Mouse (Mus musculus) E14TG2a.4 (cell line): Measurements from ENCODE around the gene Adgrl4.

Experiments
- H3K27me3 ChIP-seq: 2 replicates; pipeline ENCODE4 v1.6.1; 2014; ENCODE audit warnings: low read length, control low read depth; ENCODE audit not compliant: insufficient read depth
- H3K36me3 ChIP-seq: 2 replicates; pipeline ENCODE4 v1.6.1; 2014; ENCODE audit warnings: low read length, control low read depth; ENCODE audit not compliant: insufficient read depth
- H3K4me1 ChIP-seq: replicated peaks from 2 replicates; pipeline ENCODE4 v1.6.1; 2014; ENCODE audit warnings: low read depth, low read length, control low read depth
- H3K4me3 ChIP-seq: replicated peaks from 2 replicates; pipeline ENCODE4 v1.5.1; 2014; ENCODE audit warnings: mild to moderate bottlenecking, low read length
- H3K9me3 ChIP-seq: 2 replicates; pipeline ENCODE4 v1.6.1; 2014; ENCODE audit warnings: low read length, control low read depth
- CTCF ChIP-seq: conservative IDR thresholded peaks from 2 replicates; pipeline ENCODE4 v1.5.1; 2014; ENCODE audit warnings: low read length
- NANOG ChIP-seq: IDR thresholded peaks from 2 replicates; pipeline ENCODE4 v1.6.1; 2014; ENCODE audit warnings: borderline replicate concordance, low read length, mixed read lengths
- POU5F1 ChIP-seq: IDR thresholded peaks from 2 replicates; pipeline ENCODE4 v1.6.1; 2014; ENCODE audit warnings: low read length, borderline replicate concordance

Adgrl4 gene

GRCm38 (mm10) chr3:151437693-151438092, at the start of gene Adgrl4:
TSS of gene Adgrl4 (plus strand) at chr3:151437887.
- Histone ChIP-seq H3K4me3 (peak within 1 kb of the TSS; percentile 17; the same call in 1 of the 2 replicates), H3K36me3 (no peaks in the 10 kb centered on the region), H3K4me1 (no peaks in the 10 kb centered on the region; the same call in 1 of the 2 replicates), H3K9me3 (no peaks in the 10 kb centered on the region), H3K27me3 (peaks cover 20% of the 10 kb centered on the region)
- no peak for TF ChIP-seq POU5F1
- no peak for TF ChIP-seq NANOG
- TF ChIP-seq CTCF, result no peak

GRCm38 (mm10) chr3:151390912-151391311, 46.8 kb upstream of the Adgrl4 start:
- H3K4me1 ChIP-seq, result no peaks in the 10 kb centered on the region
- TF ChIP-seq NANOG (no peak), POU5F1 (no peak), CTCF (no peak)
- H3K4me3 ChIP-seq, result no peak overlapping the region
- H3K36me3 ChIP-seq, result no peaks in the 10 kb centered on the region
- no peaks in the 10 kb centered on the region for H3K27me3 ChIP-seq
- H3K9me3 ChIP-seq, result peaks cover 29% of the 10 kb centered on the region

DNA sequence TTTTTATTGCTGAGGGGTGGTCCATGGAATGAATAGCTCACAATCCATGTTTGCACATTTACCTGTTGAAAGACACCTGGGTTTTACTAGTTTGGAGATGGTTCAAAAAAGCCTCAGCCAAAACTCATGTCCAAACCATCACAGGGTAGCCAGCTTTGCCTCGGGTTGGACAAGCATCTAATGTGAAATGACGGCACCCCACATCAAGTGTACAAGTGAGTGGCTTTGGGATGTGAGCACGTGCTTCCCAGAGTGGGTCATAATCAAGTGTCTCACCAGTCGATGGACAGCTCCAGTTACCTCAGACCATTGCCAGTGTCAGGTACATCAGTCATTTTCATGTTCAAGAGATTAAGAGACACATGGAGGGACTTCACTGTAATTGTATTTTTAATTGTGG, 44.8 kb upstream of the Adgrl4 start:
- Histone ChIP-seq H3K4me1 (no peaks in the 10 kb centered on the region), H3K4me3 (no peak overlapping the region), H3K9me3 (peaks cover 29% of the 10 kb centered on the region), H3K27me3 (no peaks in the 10 kb centered on the region), H3K36me3 (no peaks in the 10 kb centered on the region)
- TF ChIP-seq NANOG, result no peak
- no peak for TF ChIP-seq CTCF
- TF ChIP-seq POU5F1, result no peak

DNA sequence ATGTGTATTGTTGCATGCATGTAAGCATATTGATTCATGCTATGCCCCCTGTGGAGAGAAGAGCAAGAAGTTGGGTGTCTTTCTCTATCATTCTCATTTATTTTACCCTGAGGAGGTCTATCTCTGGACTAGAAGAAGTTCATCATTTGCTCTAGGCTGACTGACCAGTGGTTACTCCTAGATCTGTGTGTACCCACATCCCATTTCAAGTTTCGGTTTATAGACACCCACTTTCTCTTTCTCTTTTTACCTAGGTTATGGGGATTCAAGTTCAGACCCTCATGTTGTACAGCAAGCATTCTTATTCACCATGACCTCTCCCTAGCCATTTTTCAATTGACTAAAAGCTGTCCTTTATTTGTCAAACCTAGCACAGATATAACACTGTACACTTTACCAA, 44.4 kb upstream of the Adgrl4 start:
- H3K4me3 ChIP-seq, result no peak overlapping the region
- peaks cover 26% of the 10 kb centered on the region for H3K9me3 ChIP-seq
- TF ChIP-seq CTCF (no peak), POU5F1 (no peak), NANOG (no peak)
- no peaks in the 10 kb centered on the region for H3K27me3 ChIP-seq
- H3K4me1 ChIP-seq, result no peaks in the 10 kb centered on the region
- H3K36me3 ChIP-seq, result no peaks in the 10 kb centered on the region

DNA sequence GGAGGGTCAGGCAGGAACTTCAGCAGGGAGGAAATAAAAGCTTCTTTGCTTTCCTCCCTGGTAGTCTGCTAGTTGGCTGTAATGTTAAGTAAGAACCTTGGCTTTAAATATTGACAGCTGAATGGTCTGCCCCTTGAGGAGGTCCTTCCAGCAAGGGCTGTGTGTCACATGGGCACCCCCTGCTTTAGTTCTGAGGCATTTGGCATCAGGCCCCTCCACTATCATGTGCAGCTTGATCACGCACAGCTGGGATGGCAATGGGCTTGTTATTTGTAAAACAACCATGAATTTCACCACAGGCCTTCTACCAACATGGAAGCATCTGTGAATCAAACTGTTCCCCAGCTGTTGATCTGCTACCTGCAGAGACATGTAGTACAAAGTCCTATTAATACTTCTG, 38.4 kb upstream of the Adgrl4 start:
- H3K36me3 ChIP-seq, result no peaks in the 10 kb centered on the region
- no peak for TF ChIP-seq POU5F1
- TF ChIP-seq NANOG, result no peak
- TF ChIP-seq CTCF, result no peak
- H3K9me3 ChIP-seq, result no peaks in the 10 kb centered on the region
- H3K27me3 ChIP-seq, result no peaks in the 10 kb centered on the region
- no peak overlapping the region for H3K4me3 ChIP-seq
- H3K4me1 ChIP-seq, result no peaks in the 10 kb centered on the region

DNA sequence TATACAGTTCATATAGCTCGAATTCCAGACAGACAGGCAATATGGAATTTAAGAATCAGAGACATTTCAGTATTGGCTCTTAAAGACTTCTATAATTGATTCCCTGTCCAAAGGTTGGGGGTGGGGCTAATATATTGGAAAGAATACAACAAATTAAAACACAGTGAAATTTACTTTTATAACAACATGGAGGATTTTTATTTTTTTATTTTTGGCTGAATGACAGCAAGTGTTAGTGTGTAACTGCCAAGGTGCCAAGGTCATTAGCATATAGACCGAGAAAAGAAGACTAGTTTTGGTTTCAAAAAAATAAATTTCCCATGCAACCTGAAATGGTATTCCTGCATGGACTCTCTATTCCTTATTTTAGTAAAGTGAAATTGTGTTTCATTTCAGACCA, 26.7 kb upstream of the Adgrl4 start:
- H3K4me3 ChIP-seq, result no peak overlapping the region
- TF ChIP-seq CTCF (no peak), NANOG (no peak), POU5F1 (no peak)
- no peaks in the 10 kb centered on the region for H3K9me3 ChIP-seq
- H3K36me3 ChIP-seq, result no peaks in the 10 kb centered on the region
- no peaks in the 10 kb centered on the region for H3K4me1 ChIP-seq
- no peaks in the 10 kb centered on the region for H3K27me3 ChIP-seq

DNA sequence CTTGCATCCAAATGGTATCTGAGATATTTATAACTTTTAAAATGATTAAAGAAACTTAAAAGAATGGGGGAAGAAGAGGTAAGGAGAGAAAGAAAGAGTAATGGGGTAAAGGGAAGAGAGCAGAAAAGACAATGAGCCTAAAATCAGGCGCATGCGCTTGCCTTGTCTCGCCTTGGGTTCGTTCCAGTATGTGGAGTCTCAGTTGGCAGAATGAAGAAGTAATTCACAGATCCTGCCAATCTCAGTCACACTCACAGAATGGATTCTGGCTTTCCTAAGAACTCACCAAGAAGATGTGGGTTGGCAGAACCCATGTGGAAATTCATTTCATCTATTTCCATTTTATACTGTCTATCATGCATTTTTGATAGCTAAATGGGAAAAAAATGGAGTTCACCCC, 26.2 kb upstream of the Adgrl4 start:
- Histone ChIP-seq H3K9me3 (no peaks in the 10 kb centered on the region), H3K36me3 (no peaks in the 10 kb centered on the region), H3K4me3 (no peak overlapping the region), H3K27me3 (no peaks in the 10 kb centered on the region), H3K4me1 (no peaks in the 10 kb centered on the region)
- TF ChIP-seq CTCF (no peak), NANOG (no peak), POU5F1 (no peak)

DNA sequence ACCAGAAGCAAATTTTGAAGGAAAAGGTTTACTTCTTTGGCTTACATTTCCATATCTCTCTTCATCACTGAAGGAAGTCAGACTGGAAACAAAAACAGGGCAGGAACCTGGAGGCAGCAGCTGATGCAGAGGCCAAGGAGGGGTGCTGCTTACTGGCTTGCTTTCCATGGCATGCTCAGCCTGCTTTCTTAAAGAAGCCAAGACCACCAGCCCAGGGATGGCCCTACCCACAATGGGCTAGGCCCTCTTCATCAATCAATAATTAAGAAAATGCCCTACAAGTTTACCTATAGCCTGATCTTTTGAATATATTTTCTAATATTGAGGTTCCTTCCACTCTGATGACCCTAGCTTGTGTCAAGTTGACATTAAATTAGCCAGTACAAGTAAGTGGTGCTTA, 20.8 kb upstream of the Adgrl4 start:
- Histone ChIP-seq H3K27me3 (no peaks in the 10 kb centered on the region), H3K9me3 (no peaks in the 10 kb centered on the region), H3K36me3 (no peaks in the 10 kb centered on the region), H3K4me3 (no peak overlapping the region), H3K4me1 (no peaks in the 10 kb centered on the region)
- no peak for TF ChIP-seq POU5F1
- no peak for TF ChIP-seq CTCF
- no peak for TF ChIP-seq NANOG

DNA sequence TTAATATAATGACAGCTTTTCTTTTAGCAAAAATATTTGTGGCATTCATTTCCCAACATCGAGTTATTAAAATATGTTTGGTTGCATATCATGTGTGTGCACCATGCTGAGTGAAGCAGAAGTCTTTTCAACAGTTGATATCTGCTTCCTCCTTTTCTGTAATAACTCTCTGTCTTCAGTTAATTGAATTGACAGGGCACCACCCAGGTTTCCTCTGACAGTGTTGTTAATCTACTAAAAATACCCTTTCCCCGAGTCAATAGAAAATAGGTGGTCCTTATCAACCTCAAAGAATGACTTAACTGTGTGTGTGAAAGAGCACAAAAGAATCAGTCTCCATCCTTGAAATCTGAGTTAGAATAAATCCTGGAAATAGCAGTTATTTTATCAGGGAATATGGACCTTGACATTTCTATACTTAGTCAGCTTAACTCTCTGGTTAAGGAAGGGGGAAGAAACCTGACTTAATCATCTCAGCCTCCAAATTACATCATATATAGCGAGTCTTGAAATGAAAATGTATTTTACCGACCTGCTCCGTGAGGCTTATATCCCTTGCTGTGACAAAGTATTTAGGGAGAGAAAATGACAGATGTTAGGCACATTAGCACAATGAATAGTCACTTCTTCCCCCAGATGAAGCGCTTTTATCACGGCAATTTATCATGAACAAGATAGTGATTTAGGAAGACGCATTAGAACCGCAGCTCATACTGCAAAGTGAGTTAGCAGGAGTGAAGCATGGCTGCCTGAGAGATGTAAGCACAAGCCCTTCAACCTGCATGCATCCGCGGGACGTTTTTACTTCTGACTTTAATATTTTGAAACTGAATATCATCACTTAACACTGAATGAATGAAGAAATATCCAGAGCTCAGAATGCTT, 19.8 kb upstream of the Adgrl4 start:
- no peaks in the 10 kb centered on the region for H3K36me3 ChIP-seq
- no peaks in the 10 kb centered on the region for H3K4me1 ChIP-seq
- H3K27me3 ChIP-seq, result no peaks in the 10 kb centered on the region
- TF ChIP-seq CTCF (no peak), POU5F1 (no peak), NANOG (no peak)
- no peaks in the 10 kb centered on the region for H3K9me3 ChIP-seq
- no peak overlapping the region for H3K4me3 ChIP-seq
